Mouse (Mus musculus): ENCODE results near the gene Nbea. TPM values are rescaled to one million over a fixed set of nuclear protein-coding genes. Genes with fewer than 3 reads are reported as not detected.
A peak's percentile ranks its signal among the peaks of the same experiment; 100 is the strongest.

Nbea gene
- total and polyA plus RNA-seq, 2 experiments from 2014 or later: 6.0 to 17.3 TPM

- WGBS: 51% methylated on average over 6 of the region's 6 CpGs
- H3K4me2 ChIP-seq (ENCODE audit: low read depth, low read length): no peak overlapping the region
- H3K9me3 ChIP-seq (replicated peaks; ENCODE audit: control insufficient read depth, low read length): no peaks in the 10 kb centered on the region
Observed at GRCm38 (mm10) chr3:55774203-55774602, 409.3 kb downstream of the Nbea start.

GRCm38 (mm10) chr3:55769308-55769707 lies 414.2 kb downstream of the Nbea start:
- Histone ChIP-seq H3K27me3 (ENCODE audit: control insufficient read depth, insufficient read depth, low read length) (no peaks in the 10 kb centered on the region), H3K4me2 (ENCODE audit: low read depth, low read length) (no peak overlapping the region), H3K27ac (ENCODE audit: low read depth) (no peak overlapping the region), H3K4me3 (ENCODE audit: low read depth, low read length) (no peak overlapping the region), H3K36me3 (replicated peaks; ENCODE audit: control insufficient read depth, insufficient read depth, low read length) (no peaks in the 10 kb centered on the region), H3K4me1 (ENCODE audit: control insufficient read depth, insufficient read depth) (no peaks in the 10 kb centered on the region), H3K9me3 (replicated peaks; ENCODE audit: control insufficient read depth, low read length) (no peaks in the 10 kb centered on the region), H3K9ac (replicated peaks; ENCODE audit: low read depth, low read length) (no peak overlapping the region)
- no peak for ATAC-seq (ENCODE audit: insufficient read depth, low read depth)
- 84% methylated on average over 2 of the region's 2 CpGs for WGBS
- no peak for DNase-seq (ENCODE audit: low spot score)
- TF ChIP-seq EP300 (IDR thresholded peaks at IDR 0.05; ENCODE audit: low read depth) (no peak), CTCF (IDR thresholded peaks at IDR 0.05; ENCODE audit: low read depth) (no peak)

More at GRCm38 (mm10) chr3:55774203-55774602, 409.3 kb downstream of the Nbea start:
- no peaks in the 10 kb centered on the region for H3K36me3 ChIP-seq (replicated peaks; ENCODE audit: control insufficient read depth, insufficient read depth, low read length)
- TF ChIP-seq EP300 (IDR thresholded peaks at IDR 0.05; ENCODE audit: low read depth): no peak
- no peak for TF ChIP-seq CTCF (IDR thresholded peaks at IDR 0.05; ENCODE audit: low read depth)
- H3K27me3 ChIP-seq (ENCODE audit: control insufficient read depth, insufficient read depth, low read length): 0 out of 2 replicates have a peak, but pooled peaks cover 6% of the 10 kb centered on the region
- no peak overlapping the region for H3K4me3 ChIP-seq (ENCODE audit: low read depth, low read length)
- no peak for DNase-seq (ENCODE audit: low spot score)
- no peak overlapping the region for H3K27ac ChIP-seq (ENCODE audit: low read depth)
- no peak overlapping the region for H3K9ac ChIP-seq (replicated peaks; ENCODE audit: low read depth, low read length)
- ATAC-seq (ENCODE audit: insufficient read depth, low read depth): no peak
- H3K4me1 ChIP-seq (ENCODE audit: control insufficient read depth, insufficient read depth): no peaks in the 10 kb centered on the region

DNA sequence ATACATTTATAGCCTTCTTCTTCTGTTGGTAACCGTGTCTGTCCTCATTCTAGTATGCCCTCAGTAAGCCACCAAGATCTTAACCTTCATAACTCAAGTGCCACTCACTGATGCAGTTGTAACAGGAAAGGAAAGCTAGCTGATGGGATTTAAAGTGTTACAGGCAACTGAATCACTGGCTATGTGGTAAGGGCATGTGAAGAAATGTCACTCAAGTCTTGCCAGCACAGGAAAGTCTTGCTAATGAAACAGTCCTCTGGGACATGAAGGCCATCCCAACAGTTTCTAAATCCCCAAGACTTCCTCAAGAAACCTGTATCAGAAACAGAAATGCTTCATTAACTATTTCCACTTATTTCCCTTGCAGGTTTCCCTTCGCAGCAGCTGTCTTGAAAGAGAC lies 414.8 kb downstream of the Nbea start:
- no peak for ATAC-seq (ENCODE audit: insufficient read depth, low read depth)
- H3K9me3 ChIP-seq (replicated peaks; ENCODE audit: control insufficient read depth, low read length): no peaks in the 10 kb centered on the region
- no peak overlapping the region for H3K4me3 ChIP-seq (ENCODE audit: low read depth, low read length)
- TF ChIP-seq CTCF (IDR thresholded peaks at IDR 0.05; ENCODE audit: low read depth): no peak
- no peak for TF ChIP-seq EP300 (IDR thresholded peaks at IDR 0.05; ENCODE audit: low read depth)
- H3K27ac ChIP-seq (ENCODE audit: low read depth): no peak overlapping the region
- no peak overlapping the region for H3K9ac ChIP-seq (replicated peaks; ENCODE audit: low read depth, low read length)
- H3K36me3 ChIP-seq (replicated peaks; ENCODE audit: control insufficient read depth, insufficient read depth, low read length): no peaks in the 10 kb centered on the region
- H3K4me2 ChIP-seq (ENCODE audit: low read depth, low read length): no peak overlapping the region
- no peaks in the 10 kb centered on the region for H3K4me1 ChIP-seq (ENCODE audit: control insufficient read depth, insufficient read depth)
- WGBS: 79% methylated on average over 2 of the region's 2 CpGs
- H3K27me3 ChIP-seq (ENCODE audit: control insufficient read depth, insufficient read depth, low read length): no peaks in the 10 kb centered on the region
- no peak for DNase-seq (ENCODE audit: low spot score)

- no peaks in the 10 kb centered on the region for H3K27me3 ChIP-seq (ENCODE audit: control insufficient read depth, insufficient read depth, low read length)
- TF ChIP-seq CTCF (IDR thresholded peaks at IDR 0.05; ENCODE audit: low read depth): no peak
- TF ChIP-seq EP300 (IDR thresholded peaks at IDR 0.05; ENCODE audit: low read depth): no peak
Observed at GRCm38 (mm10) chr3:55763591-55763990, 419.9 kb downstream of the Nbea start.

DNA sequence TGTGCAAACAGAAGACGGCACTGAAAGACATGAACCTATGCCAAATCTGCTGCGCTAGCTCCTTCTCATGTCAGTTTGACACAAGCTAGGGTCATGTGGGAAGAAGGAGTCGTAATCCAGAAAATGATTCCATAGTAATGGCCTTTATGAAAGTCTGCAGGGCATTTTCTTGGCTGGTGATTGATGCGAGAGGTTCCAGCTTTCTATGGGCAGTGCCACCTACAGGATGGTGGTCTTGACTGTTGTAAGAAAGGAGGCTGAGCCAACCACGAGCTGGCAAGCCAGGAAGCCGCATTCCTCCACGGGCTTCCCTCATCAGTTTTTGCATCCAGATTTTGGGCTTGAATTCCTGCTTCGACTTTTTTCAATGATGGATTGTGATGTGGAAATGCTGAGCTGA lies 425.2 kb downstream of the Nbea start:
- ATAC-seq (ENCODE audit: insufficient read depth, low read depth): no peak
- H3K4me3 ChIP-seq (ENCODE audit: low read depth, low read length): no peak overlapping the region
- H3K27ac ChIP-seq (ENCODE audit: low read depth): no peak overlapping the region
- DNase-seq (ENCODE audit: low spot score): no peak
- TF ChIP-seq CTCF (IDR thresholded peaks at IDR 0.05; ENCODE audit: low read depth) (peak; percentile 27), EP300 (IDR thresholded peaks at IDR 0.05; ENCODE audit: low read depth) (no peak)
- no peaks in the 10 kb centered on the region for H3K27me3 ChIP-seq (ENCODE audit: control insufficient read depth, insufficient read depth, low read length)
- H3K9me3 ChIP-seq (replicated peaks; ENCODE audit: control insufficient read depth, low read length): no peaks in the 10 kb centered on the region
- no peak overlapping the region for H3K9ac ChIP-seq (replicated peaks; ENCODE audit: low read depth, low read length)
- peaks cover 5% of the 10 kb centered on the region; the same call in 1 of the 2 replicates for H3K4me1 ChIP-seq (ENCODE audit: control insufficient read depth, insufficient read depth)
- H3K36me3 ChIP-seq (replicated peaks; ENCODE audit: control insufficient read depth, insufficient read depth, low read length): no peaks in the 10 kb centered on the region
- 61% methylated on average over 8 of the region's 8 CpGs for WGBS
- no peak overlapping the region for H3K4me2 ChIP-seq (ENCODE audit: low read depth, low read length)

More at GRCm38 (mm10) chr3:55763591-55763990, 419.9 kb downstream of the Nbea start:
- DNase-seq (ENCODE audit: low spot score) (no peak), ATAC-seq (ENCODE audit: insufficient read depth, low read depth) (no peak)
- Histone ChIP-seq H3K4me1 (ENCODE audit: control insufficient read depth, insufficient read depth) (no peaks in the 10 kb centered on the region), H3K27ac (ENCODE audit: low read depth) (no peak overlapping the region), H3K4me2 (ENCODE audit: low read depth, low read length) (no peak overlapping the region), H3K4me3 (ENCODE audit: low read depth, low read length) (no peak overlapping the region), H3K9ac (replicated peaks; ENCODE audit: low read depth, low read length) (no peak overlapping the region), H3K36me3 (replicated peaks; ENCODE audit: control insufficient read depth, insufficient read depth, low read length) (no peaks in the 10 kb centered on the region), H3K9me3 (replicated peaks; ENCODE audit: control insufficient read depth, low read length) (no peaks in the 10 kb centered on the region)
- WGBS: 64% methylated on average over 8 of the region's 8 CpGs

DNA sequence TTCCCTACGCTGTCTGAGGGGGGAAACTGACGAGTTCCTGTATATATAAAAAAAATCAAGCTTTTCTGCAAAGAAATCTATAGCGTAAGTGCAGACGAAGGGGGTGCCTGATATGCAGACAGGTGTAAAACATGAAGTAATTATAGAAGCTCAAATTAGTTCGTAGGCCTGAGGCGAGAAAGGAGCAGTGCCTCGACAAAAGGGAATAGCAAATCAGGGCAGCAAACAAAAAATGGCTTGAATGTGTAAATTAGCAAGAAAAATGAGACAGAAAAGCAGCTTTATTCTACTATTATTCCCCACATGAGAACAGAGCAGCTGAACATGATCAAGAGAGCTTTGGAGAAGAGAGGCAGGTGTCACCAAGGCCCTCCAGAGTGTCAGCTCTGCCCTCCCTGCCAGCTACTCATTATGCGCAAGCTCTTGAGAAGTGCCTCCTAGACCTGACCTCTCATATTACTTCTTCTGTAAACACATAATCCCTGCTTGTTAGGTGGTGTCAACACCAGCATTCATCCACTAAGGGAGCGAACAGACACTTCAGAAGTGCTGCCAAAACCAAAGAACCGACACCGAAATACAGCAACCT lies 426.8 kb downstream of the Nbea start:
- Histone ChIP-seq H3K4me1 (ENCODE audit: control insufficient read depth, insufficient read depth) (peaks cover 5% of the 10 kb centered on the region; the same call in 1 of the 2 replicates), H3K4me3 (ENCODE audit: low read depth, low read length) (no peak overlapping the region), H3K9ac (replicated peaks; ENCODE audit: low read depth, low read length) (no peak overlapping the region), H3K27me3 (ENCODE audit: control insufficient read depth, insufficient read depth, low read length) (no peaks in the 10 kb centered on the region), H3K9me3 (replicated peaks; ENCODE audit: control insufficient read depth, low read length) (no peaks in the 10 kb centered on the region), H3K27ac (ENCODE audit: low read depth) (no peak overlapping the region), H3K4me2 (ENCODE audit: low read depth, low read length) (no peak overlapping the region), H3K36me3 (replicated peaks; ENCODE audit: control insufficient read depth, insufficient read depth, low read length) (no peaks in the 10 kb centered on the region)
- TF ChIP-seq CTCF (IDR thresholded peaks at IDR 0.05; ENCODE audit: low read depth): no peak
- no peak for TF ChIP-seq EP300 (IDR thresholded peaks at IDR 0.05; ENCODE audit: low read depth)
- 69% methylated on average over 11 of the region's 11 CpGs for WGBS
- no peak for DNase-seq (ENCODE audit: low spot score)
- ATAC-seq (ENCODE audit: insufficient read depth, low read depth): no peak

All from heart, postnatal 0 days (tissue).